Mouse (Mus musculus): ENCODE results near the gene Calr3.

Gene Calr3

GRCm38 (mm10) chr8:72443338-72443993, at the start of gene Calr3, which contains the start of gene 1700030K09Rik:
TSS of gene Calr3 (minus strand) at chr8:72443870.
TSS of gene 1700030K09Rik (plus strand) at chr8:72443880.
- DNase-seq (ENCODE audit: low read depth, low spot score), result peak; percentile 98

GRCm38 (mm10) chr8:72493381-72493780, 49.7 kb upstream of the Calr3 start:
- DNase-seq (ENCODE audit: low read depth, low spot score), result no peak

GRCm38 (mm10) chr8:72492622-72493081, 49.0 kb upstream of the Calr3 start:
- DNase-seq (ENCODE audit: low read depth, low spot score), result peak; percentile 97

GRCm38 (mm10) chr8:72491680-72492621, 48.3 kb upstream of the Calr3 start, which contains the start of gene Slc35e1:
TSS of gene Slc35e1 (minus strand) at chr8:72492614.
- no peak for DNase-seq (ENCODE audit: low read depth, low spot score)

- DNase-seq (ENCODE audit: low read depth, low spot score), result no peak
Measured at GRCm38 (mm10) chr8:72491017-72491416, 47.3 kb upstream of the Calr3 start.

- no peak for DNase-seq (ENCODE audit: low read depth, low spot score)
Measured at GRCm38 (mm10) chr8:72487014-72487413, 43.3 kb upstream of the Calr3 start.

- no peak for DNase-seq (ENCODE audit: low read depth, low spot score)
Measured at GRCm38 (mm10) chr8:72485456-72486199, 42.0 kb upstream of the Calr3 start.

GRCm38 (mm10) chr8:72474826-72475546, 31.3 kb upstream of the Calr3 start, which contains the start of gene Cherp:
TSS of gene Cherp (minus strand) at chr8:72475226.
- DNase-seq (ENCODE audit: low read depth, low spot score), result peak; percentile 99

GRCm38 (mm10) chr8:72470684-72471083, 27.0 kb upstream of the Calr3 start:
- no peak for DNase-seq (ENCODE audit: low read depth, low spot score)

- no peak for DNase-seq (ENCODE audit: low read depth, low spot score)
Measured at GRCm38 (mm10) chr8:72469984-72470383, 26.3 kb upstream of the Calr3 start.

- DNase-seq (ENCODE audit: low read depth, low spot score), result no peak
Measured at GRCm38 (mm10) chr8:72469243-72469642, 25.6 kb upstream of the Calr3 start.

GRCm38 (mm10) chr8:72464211-72464610, 20.5 kb upstream of the Calr3 start:
- DNase-seq (ENCODE audit: low read depth, low spot score), result no peak

GRCm38 (mm10) chr8:72459881-72460533, 16.3 kb upstream of the Calr3 start:
- DNase-seq (ENCODE audit: low read depth, low spot score), result no peak

- no peak for DNase-seq (ENCODE audit: low read depth, low spot score)
Measured at GRCm38 (mm10) chr8:72458457-72458856, 14.8 kb upstream of the Calr3 start.

- no peak for DNase-seq (ENCODE audit: low read depth, low spot score)
Measured at GRCm38 (mm10) chr8:72457806-72458205, 14.1 kb upstream of the Calr3 start.

GRCm38 (mm10) chr8:72455317-72455716, 11.6 kb upstream of the Calr3 start:
- no peak for DNase-seq (ENCODE audit: low read depth, low spot score)

- no peak for DNase-seq (ENCODE audit: low read depth, low spot score)
Measured at GRCm38 (mm10) chr8:72453904-72454303, 10.2 kb upstream of the Calr3 start.

- no peak for DNase-seq (ENCODE audit: low read depth, low spot score)
Measured at GRCm38 (mm10) chr8:72451516-72451915, 7.8 kb upstream of the Calr3 start.

GRCm38 (mm10) chr8:72445071-72445470, 1.4 kb upstream of the Calr3 start:
- DNase-seq (ENCODE audit: low read depth, low spot score), result no peak

GRCm38 (mm10) chr8:72443994-72444350, 302 bp upstream of the Calr3 start:
- DNase-seq (ENCODE audit: low read depth, low spot score), result no peak
